Mouse (Mus musculus): ENCODE data around the gene S100a10. TPM values are rescaled to one million over a fixed set of nuclear protein-coding genes. Genes with fewer than 3 reads are reported as not detected.

Gene S100a10
- polyA plus RNA-seq, 1 experiment from 2014 or later = 516 TPM

GRCm38 (mm10) chr3:93548541-93549266 lies 6.2 kb upstream of the S100a10 start:
- H3K4me1 ChIP-seq = peaks cover 12% of the 10 kb centered on the region
- no peak overlapping the region for H3K27ac ChIP-seq
- no peaks in the 10 kb centered on the region for H3K27me3 ChIP-seq
- no peak overlapping the region for H3K4me3 ChIP-seq (replicated peaks)
- no peak for ATAC-seq (replicated peaks; ENCODE audit: low FRiP score)
- no peaks in the 10 kb centered on the region for H3K36me3 ChIP-seq
- H3K9me3 ChIP-seq (replicated peaks) = no peaks in the 10 kb centered on the region
- WGBS = 77% methylated on average over 6 of the region's 6 CpGs
- no peak overlapping the region for H3K9ac ChIP-seq
- H3K4me2 ChIP-seq = no peak overlapping the region

GRCm38 (mm10) chr3:93549986-93550385 lies 4.9 kb upstream of the S100a10 start:
- Histone ChIP-seq H3K4me2 (no peak overlapping the region), H3K9me3 (replicated peaks) (no peaks in the 10 kb centered on the region), H3K4me1 (peaks cover 21% of the 10 kb centered on the region), H3K9ac (no peak overlapping the region), H3K27me3 (no peaks in the 10 kb centered on the region), H3K27ac (no peak overlapping the region), H3K4me3 (replicated peaks) (no peak overlapping the region), H3K36me3 (no peaks in the 10 kb centered on the region)
- WGBS = 74% methylated on average over 4 of the region's 4 CpGs
- no peak for ATAC-seq (replicated peaks; ENCODE audit: low FRiP score)

- no peak overlapping the region for H3K27ac ChIP-seq
- no peak overlapping the region for H3K4me3 ChIP-seq (replicated peaks)
- WGBS = 82% methylated on average over 5 of the region's 5 CpGs
- H3K9me3 ChIP-seq (replicated peaks) = no peaks in the 10 kb centered on the region
- ATAC-seq (replicated peaks; ENCODE audit: low FRiP score) = no peak
- H3K4me1 ChIP-seq = peaks cover 37% of the 10 kb centered on the region
- no peak overlapping the region for H3K4me2 ChIP-seq
- H3K9ac ChIP-seq = no peak overlapping the region
- H3K27me3 ChIP-seq = no peaks in the 10 kb centered on the region
- H3K36me3 ChIP-seq = no peaks in the 10 kb centered on the region
These were observed 2.7 kb upstream of the S100a10 start for GRCm38 (mm10) chr3:93551950-93552901.

DNA sequence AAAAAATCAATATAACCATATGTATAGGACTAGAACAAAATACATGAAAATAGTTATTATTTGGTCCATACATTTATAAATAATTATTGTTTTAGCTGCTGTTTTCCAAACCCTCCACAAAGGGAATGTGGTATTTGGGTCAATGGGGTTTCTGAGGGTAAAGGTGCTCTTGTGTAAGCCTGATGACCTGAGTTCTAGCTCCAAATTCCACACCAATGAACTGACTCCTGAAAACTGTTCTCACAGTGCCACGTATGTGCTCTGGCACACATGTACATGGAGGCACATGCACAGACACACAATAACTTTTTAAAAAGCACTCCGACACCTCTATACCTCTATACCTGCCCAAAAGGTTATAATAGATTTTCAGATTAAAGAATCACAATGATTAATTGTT lies 1.6 kb upstream of the S100a10 start:
- no peak for ATAC-seq (replicated peaks; ENCODE audit: low FRiP score)
- 90% methylated on average over 2 of the region's 2 CpGs for WGBS
- Histone ChIP-seq H3K4me2 (no peak overlapping the region), H3K9me3 (replicated peaks) (no peaks in the 10 kb centered on the region), H3K27me3 (no peaks in the 10 kb centered on the region), H3K4me1 (peaks cover 36% of the 10 kb centered on the region), H3K4me3 (replicated peaks) (no peak overlapping the region), H3K36me3 (no peaks in the 10 kb centered on the region), H3K27ac (no peak overlapping the region), H3K9ac (no peak overlapping the region)

DNA sequence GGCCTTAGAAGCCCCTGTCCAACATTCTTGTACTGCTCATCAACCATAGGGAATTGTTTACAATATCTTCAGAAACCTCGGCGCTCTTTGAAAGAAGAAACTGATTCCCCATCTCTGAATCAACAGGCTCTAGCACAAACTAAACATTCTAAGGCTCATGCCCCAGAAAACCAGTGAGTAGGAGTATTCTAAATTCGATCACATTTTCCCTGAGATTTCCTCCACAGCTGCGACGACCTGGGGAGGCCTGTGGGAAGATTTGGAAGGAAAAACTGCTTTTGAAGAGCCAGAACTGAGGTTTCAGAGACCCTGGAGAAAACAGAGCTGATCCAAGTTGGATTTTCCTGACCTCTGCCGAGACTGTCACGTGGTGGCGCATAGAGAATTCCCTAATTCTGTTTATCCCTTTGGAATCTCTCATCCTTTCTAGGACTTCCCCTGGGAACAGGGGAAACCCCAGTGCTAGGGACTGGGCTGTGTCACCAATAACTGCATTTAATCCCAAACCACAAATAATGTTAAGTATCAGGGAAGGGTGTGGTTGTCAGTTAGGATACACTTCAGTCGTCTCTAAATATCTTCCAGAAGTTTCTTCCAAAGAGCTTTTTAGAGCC lies 1.0 kb upstream of the S100a10 start:
- Histone ChIP-seq H3K4me2 (peak overlapping the region; percentile 86), H3K9ac (no peak overlapping the region), H3K4me3 (replicated peaks) (no peak overlapping the region), H3K27ac (peak overlapping the region; percentile 65), H3K36me3 (no peaks in the 10 kb centered on the region), H3K9me3 (replicated peaks) (no peaks in the 10 kb centered on the region), H3K4me1 (peaks cover 42% of the 10 kb centered on the region), H3K27me3 (no peaks in the 10 kb centered on the region)
- no peak for ATAC-seq (replicated peaks; ENCODE audit: low FRiP score)
- 54% methylated on average over 9 of the region's 9 CpGs for WGBS

DNA sequence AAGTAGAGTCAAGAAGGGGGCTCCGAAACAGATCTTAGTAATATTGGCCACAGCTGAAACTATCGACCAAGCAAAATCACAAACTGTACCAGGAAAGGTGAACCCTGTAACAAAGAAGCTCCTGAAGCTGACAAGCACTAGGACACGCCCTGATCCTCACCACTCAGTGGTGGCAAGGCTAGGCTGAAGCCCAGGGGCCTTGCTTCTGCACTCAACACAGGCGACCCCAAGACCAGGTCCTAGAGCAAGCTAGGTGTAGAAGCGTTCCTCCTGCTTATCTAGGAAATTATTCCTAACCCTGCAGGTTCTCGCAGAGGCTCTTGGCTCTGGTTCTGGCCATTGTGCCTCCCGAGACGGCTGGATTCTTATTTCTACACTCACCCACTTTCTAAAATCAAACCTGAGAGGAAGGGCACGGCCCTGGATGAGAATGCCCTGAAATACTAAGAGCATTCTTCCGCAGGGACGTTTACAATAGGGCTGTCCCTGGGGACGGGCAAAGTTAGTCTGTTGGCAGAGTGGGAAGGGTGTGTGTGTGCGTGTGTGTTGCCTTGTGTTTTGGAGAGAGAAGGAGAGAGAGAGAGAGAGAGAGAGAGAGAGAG lies 400 bp upstream of the S100a10 start:
- ATAC-seq (replicated peaks; ENCODE audit: low FRiP score) = peak; percentile 40
- Histone ChIP-seq H3K9me3 (replicated peaks) (no peaks in the 10 kb centered on the region), H3K27me3 (no peaks in the 10 kb centered on the region), H3K36me3 (no peaks in the 10 kb centered on the region), H3K4me2 (peak overlapping the region; percentile 86), H3K9ac (peak overlapping the region; percentile 40), H3K27ac (peak overlapping the region; percentile 65), H3K4me1 (peaks cover 48% of the 10 kb centered on the region), H3K4me3 (replicated peaks) (peak overlapping the region; percentile 74)
- 17% methylated on average over 13 of the region's 13 CpGs for WGBS

DNA sequence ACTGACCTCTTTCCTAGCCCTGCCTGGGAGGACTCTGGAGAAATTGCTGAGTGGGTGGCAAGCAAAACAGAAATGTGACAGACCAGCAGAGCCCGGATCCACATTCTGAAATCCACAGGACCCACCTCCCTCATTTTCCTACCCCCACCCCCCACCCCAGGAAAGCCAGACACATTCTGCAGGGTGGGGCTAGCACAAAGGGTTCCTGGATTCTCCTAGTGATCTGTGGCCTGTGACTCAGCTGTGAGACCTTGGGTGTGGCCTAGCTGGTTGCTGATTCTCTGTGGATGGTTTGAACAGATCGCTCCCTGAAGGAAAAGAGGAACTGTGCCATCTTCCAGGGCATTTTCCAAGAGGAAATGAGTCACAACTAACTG lies 986 bp downstream of the S100a10 start:
- no peaks in the 10 kb centered on the region for H3K27me3 ChIP-seq

DNA sequence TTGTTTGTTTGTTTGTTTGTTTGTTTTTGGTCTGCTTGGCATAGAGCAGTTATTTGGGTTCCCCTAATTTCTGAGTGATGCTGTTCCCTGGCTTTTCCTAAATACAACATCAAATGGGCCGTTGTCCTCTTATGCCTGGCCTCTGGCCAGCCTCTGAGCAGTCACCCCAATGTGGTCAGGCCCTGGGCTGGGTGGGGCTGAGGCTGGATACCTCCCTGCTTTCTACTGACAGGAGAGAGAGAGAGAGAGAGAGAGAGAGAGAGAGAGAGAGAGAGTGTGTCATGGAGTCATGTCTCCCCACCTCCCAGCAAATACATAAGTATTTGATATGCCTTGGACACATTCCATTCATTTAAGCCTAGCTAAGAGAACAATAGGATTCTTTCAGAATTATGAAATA lies 1.7 kb downstream of the S100a10 start:
- H3K27me3 ChIP-seq = no peaks in the 10 kb centered on the region
- no peak for ATAC-seq (replicated peaks; ENCODE audit: low FRiP score)
- WGBS = 55% methylated on average over 1 of the region's 1 CpGs
- H3K9me3 ChIP-seq (replicated peaks) = no peaks in the 10 kb centered on the region
- peak overlapping the region; percentile 95 for H3K27ac ChIP-seq
- H3K4me3 ChIP-seq (replicated peaks) = peak overlapping the region; percentile 74
- peak overlapping the region; percentile 86 for H3K4me2 ChIP-seq
- 0 out of 2 replicates have a peak overlapping the region, but pooled peaks have one; percentile 17 for H3K9ac ChIP-seq
- H3K36me3 ChIP-seq = peaks cover 9% of the 10 kb centered on the region
- peaks cover 48% of the 10 kb centered on the region for H3K4me1 ChIP-seq

More for the DNA sequence above, 986 bp downstream of the S100a10 start:
- 12% methylated on average over 2 of the region's 2 CpGs for WGBS
- peaks cover 48% of the 10 kb centered on the region for H3K4me1 ChIP-seq
- H3K4me3 ChIP-seq (replicated peaks) = peak overlapping the region; percentile 74
- peak overlapping the region; percentile 86 for H3K4me2 ChIP-seq
- peak overlapping the region; percentile 95 for H3K27ac ChIP-seq
- H3K9ac ChIP-seq = peak overlapping the region; percentile 72
- no peaks in the 10 kb centered on the region for H3K9me3 ChIP-seq (replicated peaks)
- ATAC-seq (replicated peaks; ENCODE audit: low FRiP score) = peak; percentile 73
- H3K36me3 ChIP-seq = peaks cover 2% of the 10 kb centered on the region

GRCm38 (mm10) chr3:93557471-93557870 lies 2.6 kb downstream of the S100a10 start:
- peaks cover 48% of the 10 kb centered on the region for H3K4me1 ChIP-seq
- 49% methylated on average over 4 of the region's 4 CpGs for WGBS
- peak overlapping the region; percentile 86 for H3K4me2 ChIP-seq
- peak overlapping the region; percentile 18 for H3K4me3 ChIP-seq (replicated peaks)
- ATAC-seq (replicated peaks; ENCODE audit: low FRiP score) = no peak
- no peak overlapping the region for H3K9ac ChIP-seq
- H3K36me3 ChIP-seq = peaks cover 18% of the 10 kb centered on the region
- H3K27ac ChIP-seq = no peak overlapping the region
- H3K9me3 ChIP-seq (replicated peaks) = no peaks in the 10 kb centered on the region
- no peaks in the 10 kb centered on the region for H3K27me3 ChIP-seq

DNA sequence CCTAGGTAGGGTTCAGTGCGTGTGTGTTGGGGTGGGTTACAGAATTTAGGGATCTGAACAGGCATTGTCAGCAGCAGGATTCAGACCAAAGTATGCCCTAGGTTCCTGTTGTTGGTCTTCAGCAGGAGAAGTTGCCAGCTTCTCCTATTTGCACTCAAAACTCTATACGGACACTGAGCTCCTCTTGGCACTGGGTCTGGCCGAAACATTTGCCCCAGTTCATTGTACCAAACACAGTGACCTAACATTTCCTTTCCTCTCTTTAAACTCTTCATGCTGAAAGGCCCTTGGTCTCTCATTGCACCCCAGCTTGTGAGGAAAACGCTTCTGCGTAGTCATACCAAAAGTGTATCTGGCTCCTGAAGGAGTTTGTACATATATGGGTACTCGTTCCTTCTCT lies 5.1 kb downstream of the S100a10 start:
- ATAC-seq (replicated peaks; ENCODE audit: low FRiP score) = no peak
- Histone ChIP-seq H3K36me3 (peaks cover 39% of the 10 kb centered on the region), H3K4me3 (replicated peaks) (no peak overlapping the region), H3K27me3 (no peaks in the 10 kb centered on the region), H3K4me1 (peaks cover 38% of the 10 kb centered on the region), H3K9me3 (replicated peaks) (no peaks in the 10 kb centered on the region), H3K4me2 (no peak overlapping the region), H3K9ac (no peak overlapping the region), H3K27ac (no peak overlapping the region)
- 91% methylated on average over 6 of the region's 6 CpGs for WGBS

- ATAC-seq (replicated peaks; ENCODE audit: low FRiP score) = no peak
- H3K9me3 ChIP-seq (replicated peaks) = no peaks in the 10 kb centered on the region
- peaks cover 40% of the 10 kb centered on the region for H3K36me3 ChIP-seq
- no peaks in the 10 kb centered on the region for H3K27me3 ChIP-seq
- 87% methylated on average over 2 of the region's 2 CpGs for WGBS
- H3K4me1 ChIP-seq = peaks cover 20% of the 10 kb centered on the region
- H3K27ac ChIP-seq = no peak overlapping the region
- no peak overlapping the region for H3K4me3 ChIP-seq (replicated peaks)
- no peak overlapping the region for H3K4me2 ChIP-seq
- H3K9ac ChIP-seq = no peak overlapping the region
These were observed 7.5 kb downstream of the S100a10 start for GRCm38 (mm10) chr3:93562372-93562771.

All from kidney, embryonic 15.5 days (tissue).